Mouse (Mus musculus) lung, adult 2 months (tissue): ENCODE results near the gene Ctla4. TPM values are rescaled to one million over a fixed set of nuclear protein-coding genes. Genes with fewer than 3 reads are reported as not detected.

Experiments used
- DNase-seq: peaks from one replicate; pipeline ENCODE4 v3.0.0; 2022
- H3K4me1 ChIP-seq: fragments of 200-500 bp; 2 replicates; pipeline ENCODE4 v1.6.1; 2011; ENCODE audit warnings: low read length; ENCODE audit not compliant: control insufficient read depth, insufficient read depth
- H3K4me3 ChIP-seq: fragments of 200-500 bp; replicated peaks from 2 replicates; pipeline ENCODE3; 2011; ENCODE audit warnings: low read depth, mild to moderate bottlenecking, control low read depth, low read length; ENCODE audit errors: extremely low read depth
- CTCF ChIP-seq: fragments of 200-500 bp; IDR thresholded peaks from 2 replicates; pipeline ENCODE4 v1.5.1; 2011; ENCODE audit warnings: mild to moderate bottlenecking, low read length, control low read depth; ENCODE audit not compliant: insufficient read depth
- POLR2A ChIP-seq: fragments of 200-500 bp; IDR thresholded peaks from 2 replicates; pipeline ENCODE4 v1.6.1; 2011; ENCODE audit warnings: low read depth, mild to moderate bottlenecking, control low read depth, low read length, borderline replicate concordance; ENCODE audit errors: extremely low read depth
- WGBS: fragments of 180-500 bp; shearing (Covaris S2); methylation state at CpG from one replicate; pipeline ENCODE4 v1.1.7; 2018; 5-methylcytosine and 5-hydroxymethylcytosine counted together
- polyA plus RNA-seq: library from polyadenylated mRNA; depleted of rRNA; stranded (reverse); fragments of >200 nt; gene quantifications from 2 replicates; pipeline ENCODE4 v1.2.3, GENCODE M21; 2012

Ctla4 gene
- polyA plus RNA-seq, 1 experiment = 0.18 TPM

DNA sequence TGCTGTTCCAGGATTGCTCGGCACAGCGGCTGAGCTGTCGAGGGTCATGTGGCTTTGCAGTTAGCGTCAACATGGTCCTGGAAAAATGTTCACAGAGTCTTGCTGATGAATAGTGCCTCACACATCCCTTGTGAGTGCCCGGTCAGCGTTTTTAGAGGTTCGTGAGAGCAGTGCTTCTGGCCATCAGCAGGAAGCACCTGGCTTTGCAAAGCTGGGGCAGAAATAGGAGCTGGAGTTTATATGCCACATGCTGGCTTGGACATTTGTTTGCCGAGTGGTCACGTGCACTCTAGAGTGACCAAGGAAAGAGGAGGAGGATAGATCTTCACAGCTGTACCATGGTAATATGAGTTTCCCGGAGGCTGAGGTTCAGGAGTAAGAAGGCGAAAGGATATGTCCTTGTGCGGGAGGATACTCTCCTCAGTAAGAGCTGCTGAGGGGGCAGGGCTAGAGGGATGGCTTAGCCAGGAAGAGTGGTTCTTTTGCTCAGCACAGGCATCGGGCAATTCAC lies 23.8 kb upstream of the Ctla4 start:
- TF ChIP-seq CTCF = no peak
- no peak for TF ChIP-seq POLR2A
- H3K4me1 ChIP-seq = peaks cover 6% of the 10 kb centered on the region
- 13% methylated on average over 13 of the region's 13 CpGs for WGBS
- H3K4me3 ChIP-seq = no peak overlapping the region
- peak; percentile 25 for DNase-seq

GRCm38 (mm10) chr1:60863701-60864100 lies 23.1 kb upstream of the Ctla4 start:
- no peak for DNase-seq
- Histone ChIP-seq H3K4me1 (peaks cover 6% of the 10 kb centered on the region), H3K4me3 (no peak overlapping the region)
- 78% methylated on average over 3 of the region's 3 CpGs for WGBS
- no peak for TF ChIP-seq CTCF

- DNase-seq = no peak
- no peak for TF ChIP-seq POLR2A
- TF ChIP-seq CTCF = no peak
- 57% methylated on average over 2 of the region's 2 CpGs for WGBS
- H3K4me3 ChIP-seq = no peak overlapping the region
- peaks cover 6% of the 10 kb centered on the region for H3K4me1 ChIP-seq
These were observed 21.6 kb upstream of the Ctla4 start for GRCm38 (mm10) chr1:60865167-60865566.

- 77% methylated on average over 5 of the region's 5 CpGs for WGBS
- TF ChIP-seq POLR2A (no peak), CTCF (no peak)
- Histone ChIP-seq H3K4me1 (peaks cover under 1% of the 10 kb centered on the region; the same call in 1 of the 2 replicates), H3K4me3 (no peak overlapping the region)
- DNase-seq = no peak
These were observed 20.8 kb upstream of the Ctla4 start for GRCm38 (mm10) chr1:60866043-60866442.

GRCm38 (mm10) chr1:60868333-60869277 lies 18.2 kb upstream of the Ctla4 start:
- DNase-seq = no peak
- Histone ChIP-seq H3K4me3 (no peak overlapping the region), H3K4me1 (no peaks in the 10 kb centered on the region)
- WGBS = 77% methylated on average over 17 of the region's 17 CpGs
- TF ChIP-seq POLR2A (no peak), CTCF (peak; percentile 73)

GRCm38 (mm10) chr1:60875267-60875666 lies 11.5 kb upstream of the Ctla4 start:
- DNase-seq = no peak
- Histone ChIP-seq H3K4me3 (no peak overlapping the region), H3K4me1 (no peaks in the 10 kb centered on the region)
- WGBS = 46% methylated on average over 3 of the region's 3 CpGs
- TF ChIP-seq POLR2A (no peak), CTCF (no peak)

DNA sequence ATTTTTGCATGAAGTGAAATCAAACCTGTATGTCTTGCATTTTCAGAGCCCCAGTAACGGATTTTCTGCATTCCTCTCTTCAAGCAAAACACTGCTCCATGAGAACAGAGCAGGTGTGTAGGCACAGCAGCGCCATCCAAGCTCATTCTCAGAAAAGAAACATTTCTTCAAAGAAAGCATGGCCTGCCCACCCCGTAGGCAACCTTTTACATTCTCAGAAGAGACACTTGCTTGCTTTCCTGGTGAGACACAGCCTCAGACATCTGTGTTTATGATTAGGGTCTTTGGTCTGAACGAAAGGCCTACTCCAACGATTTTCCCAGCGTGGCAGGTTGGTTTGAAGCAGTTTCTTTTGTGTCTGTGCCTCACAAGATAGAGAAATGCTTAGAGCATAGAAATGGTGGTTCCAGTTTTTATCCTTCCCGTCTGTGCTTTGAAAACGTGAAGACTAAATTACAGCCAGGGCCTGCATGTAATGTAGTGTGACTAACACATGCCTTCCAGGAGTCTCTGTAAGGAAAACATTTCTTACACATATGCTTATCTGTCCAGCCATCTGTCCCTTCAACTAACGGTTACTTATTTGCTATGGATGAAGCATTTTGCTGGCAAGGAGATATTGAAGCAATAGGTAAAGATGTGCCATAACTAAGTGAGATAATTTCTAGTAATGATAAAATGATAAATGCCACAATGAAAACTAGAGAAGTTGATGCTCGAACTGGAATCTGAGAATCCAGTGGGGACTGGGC lies 6.5 kb upstream of the Ctla4 start:
- Histone ChIP-seq H3K4me3 (no peak overlapping the region), H3K4me1 (no peaks in the 10 kb centered on the region)
- WGBS = 78% methylated on average over 10 of the region's 10 CpGs
- no peak for TF ChIP-seq CTCF
- TF ChIP-seq POLR2A = no peak
- no peak for DNase-seq

DNA sequence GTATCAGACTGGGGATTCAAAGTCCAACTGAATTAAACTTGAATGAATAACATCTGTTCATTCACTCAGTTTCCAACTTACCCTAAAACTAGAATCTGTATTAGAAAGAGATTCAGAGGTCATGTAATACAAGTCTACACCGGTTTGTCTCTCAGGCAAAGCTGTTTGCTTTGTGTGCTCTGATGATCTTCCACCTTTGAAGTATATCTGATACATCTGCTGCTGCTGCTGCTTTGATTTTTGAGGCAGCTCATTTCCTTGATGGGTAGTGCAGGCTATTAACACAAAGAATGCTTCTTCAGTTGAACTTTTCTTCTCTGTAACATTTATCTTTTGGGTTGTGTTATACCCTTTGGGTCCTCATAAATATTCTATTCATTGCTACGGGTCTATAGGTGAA lies 4.0 kb upstream of the Ctla4 start:
- WGBS = 55% methylated on average over 2 of the region's 2 CpGs
- Histone ChIP-seq H3K4me1 (no peaks in the 10 kb centered on the region), H3K4me3 (no peak overlapping the region)
- no peak for DNase-seq
- TF ChIP-seq POLR2A = no peak
- no peak for TF ChIP-seq CTCF

GRCm38 (mm10) chr1:60883279-60883678 lies 3.5 kb upstream of the Ctla4 start:
- H3K4me3 ChIP-seq = no peak overlapping the region
- no peaks in the 10 kb centered on the region for H3K4me1 ChIP-seq
- no peak for DNase-seq
- TF ChIP-seq CTCF (no peak), POLR2A (no peak)
- 69% methylated on average over 2 of the region's 2 CpGs for WGBS

DNA sequence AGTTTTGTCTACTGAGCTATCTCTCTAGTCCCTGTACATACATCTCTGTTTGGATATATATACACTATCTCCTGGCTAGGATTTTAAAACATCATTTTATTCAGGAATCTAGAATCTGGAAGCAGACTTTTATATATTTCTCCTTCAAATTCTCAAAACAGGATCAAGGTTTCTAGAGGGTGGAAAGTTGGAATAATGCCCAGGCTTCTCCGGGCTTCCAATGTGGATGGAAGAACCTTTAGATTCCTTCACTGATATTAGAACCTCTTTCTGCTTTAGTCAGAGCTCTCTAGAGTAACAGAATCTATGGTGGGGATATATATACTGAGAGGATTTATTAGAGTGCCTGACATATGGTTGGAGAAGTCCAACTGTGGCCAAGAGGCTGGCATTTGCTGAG lies 2.2 kb upstream of the Ctla4 start:
- TF ChIP-seq CTCF = no peak
- TF ChIP-seq POLR2A = no peak
- no peak overlapping the region for H3K4me3 ChIP-seq
- WGBS = 55% methylated on average over 1 of the region's 1 CpGs
- DNase-seq = no peak
- H3K4me1 ChIP-seq = no peaks in the 10 kb centered on the region
